Mouse (Mus musculus) spleen, postnatal 0 days (tissue): ENCODE data around the gene Spryd7. TPM values are rescaled to one million over a fixed set of nuclear protein-coding genes. Genes with fewer than 3 reads are reported as not detected.

Experiments
- polyA plus RNA-seq: library from polyadenylated mRNA; unstranded; fragments of >200 nt; fragmentation: Nextera tagmentation; extraction: Ambion mirVana; gene quantifications from 2 replicates; pipeline ENCODE4 v1.2.1, GENCODE M21; 2015

Gene Spryd7
- 10.9 and 11.1 TPM in 2 replicates for polyA plus RNA-seq

DNA sequence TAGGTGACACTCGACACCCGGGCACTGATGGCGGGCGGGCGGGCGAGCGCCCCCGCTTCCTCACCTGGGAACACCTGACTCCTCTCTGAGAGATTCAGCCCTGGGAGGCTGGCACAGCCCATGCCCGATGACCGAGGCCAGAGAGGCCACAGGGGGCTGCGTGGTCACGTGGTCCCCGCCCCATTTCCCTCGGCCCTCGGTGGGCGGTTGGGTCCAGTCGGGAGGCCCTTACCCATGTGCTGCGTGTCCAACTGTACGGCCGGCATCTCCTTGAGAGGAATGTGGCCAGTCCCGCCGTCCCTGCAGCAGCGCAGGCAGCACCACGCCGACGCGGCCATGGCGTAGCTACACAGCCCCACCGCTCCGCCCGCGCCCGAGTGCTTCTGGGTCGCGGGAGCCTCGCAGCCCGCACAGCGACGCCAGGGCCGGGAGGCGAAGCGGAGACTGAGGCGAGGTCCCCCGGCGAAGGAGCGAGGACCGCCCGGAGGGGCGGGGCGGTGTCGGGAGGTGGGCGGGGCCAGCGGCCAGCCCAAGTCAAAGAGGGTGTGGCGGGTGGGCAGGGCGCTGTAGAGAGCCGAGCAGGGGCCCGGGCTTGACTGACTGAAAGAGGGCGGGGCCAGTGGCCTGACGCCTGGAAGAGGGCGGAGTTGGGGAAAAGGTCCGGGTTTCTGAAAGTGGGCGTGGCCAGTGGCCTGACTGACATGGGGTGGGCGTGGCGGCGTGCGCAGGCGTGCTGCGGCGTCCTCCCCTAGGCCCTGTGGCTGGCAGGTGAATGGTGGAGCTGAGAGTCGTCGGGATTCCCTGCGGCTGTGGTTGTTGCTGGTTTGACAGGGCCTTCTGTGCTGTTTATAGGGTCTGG lies at the start of gene Spryd7:
Gene Spryd7 (minus strand): TSS at position 598 of the 859 bp plus-strand sequence.

GRCm38 (mm10) chr14:61597968-61598367 lies 41.3 kb upstream of the Spryd7 start, which contains the start of gene Trim13:
Gene Trim13 (plus strand): TSS chr14:61598247.

Other genes with a start within 250 kb of the Spryd7 start
- 4.9 and 6.4 TPM in 2 replicates for gene Arl11, start 247.1 kb downstream of the Spryd7 start, polyA plus RNA-seq
- gene Ebpl, start 196.4 kb downstream of the Spryd7 start, polyA plus RNA-seq, result 3.2 and 4.0 TPM in 2 replicates
- 24.9 and 25.6 TPM in 2 replicates for gene Kpna3, start 117.0 kb downstream of the Spryd7 start, polyA plus RNA-seq
- gene Trim13, start 41.4 kb upstream of the Spryd7 start, polyA plus RNA-seq, result 6.7 and 7.0 TPM in 2 replicates
- 0.27 and 0.46 TPM in 2 replicates for gene Kcnrg, start 50.6 kb upstream of the Spryd7 start, polyA plus RNA-seq